In the genomic region with DNA sequence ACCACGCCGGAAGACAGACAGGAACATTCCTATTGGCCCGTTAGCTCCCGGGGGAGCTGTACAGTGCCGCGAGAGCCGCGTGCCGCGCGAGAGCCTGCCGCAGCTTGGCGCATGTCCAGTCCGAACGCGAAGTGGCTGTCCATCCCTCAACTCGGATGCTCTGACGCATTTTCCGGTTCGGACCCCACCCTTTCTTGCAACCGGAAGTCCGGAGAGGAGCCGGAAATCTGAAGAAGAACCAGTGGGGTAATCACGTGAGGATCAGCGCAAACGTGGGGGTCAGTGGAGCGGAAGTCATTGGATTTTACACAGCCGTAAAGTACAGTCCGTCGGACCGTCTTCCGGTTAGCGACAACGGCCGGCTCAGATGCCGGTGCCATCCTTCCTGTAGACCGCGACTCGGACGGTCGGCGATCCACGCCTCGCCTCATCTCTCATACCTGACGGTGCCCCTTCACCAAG, we compare ENCODE assay signal across 8 mouse cellular contexts. TPM values are rescaled to one million over a fixed set of nuclear protein-coding genes. Genes with fewer than 3 reads are reported as not detected.
DNase-seq lines count a peak whose midpoint lies in the region; ATAC-seq lines count a peak whose summit lies in the region.

Gene Mcts2 (plus strand): TSS at position 230 of the 462 bp plus-strand sequence.

- H3K27ac ChIP-seq in hindbrain, embryonic 11.5 days (ENCODE audit: low read depth, low read length), result peak within 1 kb of the TSS; percentile 25; the same call in 1 of the 2 replicates

- WGBS in hindbrain, embryonic 11.5 days, result 49% methylated on average over 45 of the region's 45 CpGs

- H3K9me3 ChIP-seq in hindbrain, embryonic 11.5 days (ENCODE audit: control insufficient read depth, low read length), result no peaks in the 10 kb centered on the region

- peak within 1 kb of the TSS; percentile 57 for H3K9ac ChIP-seq in hindbrain, embryonic 11.5 days (ENCODE audit: low read depth, low read length)

- DNase-seq in ZHBTc4 (ENCODE audit: low read depth, low spot score), result peak; percentile 99
- peak; percentile 98 for DNase-seq in cerebellum, adult 9-11 months
- peak; percentile 94 to 95 for DNase-seq in frontal cortex, postnatal 10 days (ENCODE audit: low spot score in 2 of 2)
- DNase-seq in hindbrain, embryonic 11.5 days (ENCODE audit: low spot score), result peak; percentile 91
- DNase-seq in layer of hippocampus, postnatal 25 days (ENCODE audit: extremely low spot score in 1 of 2, low spot score in 1 of 2), result peak; percentile 77 to 86
- peak; percentile 96 for DNase-seq in lung, postnatal 10 days
- peak; percentile 91 for DNase-seq in right cerebral cortex, adult 2 months (ENCODE audit: low spot score in 2 of 2)
- DNase-seq in natural killer cell, adult 2 months (ENCODE audit: low spot score in 2 of 2), result no peak

- no peaks in the 10 kb centered on the region for H3K4me1 ChIP-seq in hindbrain, embryonic 11.5 days (replicated peaks; ENCODE audit: control insufficient read depth, insufficient read depth, low read length)

- peaks cover 35% of the 10 kb centered on the region for H3K36me3 ChIP-seq in hindbrain, embryonic 11.5 days (ENCODE audit: control insufficient read depth, insufficient read depth, low read length)

- peak within 1 kb of the TSS; percentile 41 for H3K4me3 ChIP-seq in hindbrain, embryonic 11.5 days (ENCODE audit: low read depth, low read length)

- no peaks in the 10 kb centered on the region for H3K27me3 ChIP-seq in hindbrain, embryonic 11.5 days (ENCODE audit: control insufficient read depth, insufficient read depth, low read length)

- ATAC-seq in hindbrain, embryonic 11.5 days (ENCODE audit: low FRiP score), result peak; percentile 98

- peak within 1 kb of the TSS; percentile 59 for H3K4me2 ChIP-seq in hindbrain, embryonic 11.5 days (replicated peaks; ENCODE audit: low read depth, low read length)

RNA-seq across cellular contexts. Expression of gene Mcts2, which starts in this region (rescaled TPM):
- polyA plus RNA-seq in hindbrain, embryonic 11.5 days (2014; fragmentation: Nextera tagmentation; extraction: Ambion mirVana), result 43.9 and 48.5 TPM in 2 replicates
- total RNA-seq in layer of hippocampus, postnatal 25 days (2021), result 10 to 100 TPM; 21.2 to 22.8 TPM

Comparison
In these comparisons a context has a peak if more than half of its experiments do, and no peak if none do; other contexts are left out.
1. DNase-seq: peak in ZHBTc4 (single experiment), cerebellum, adult 9-11 months (single experiment), frontal cortex, postnatal 10 days (2 of 2), hindbrain, embryonic 11.5 days (single experiment), layer of hippocampus, postnatal 25 days (2 of 2), lung, postnatal 10 days (single experiment) and right cerebral cortex, adult 2 months (2 of 2); none in natural killer cell, adult 2 months (0 of 2).